Mouse (Mus musculus): ENCODE results near the gene Vmn1r23. TPM values are rescaled to one million over a fixed set of nuclear protein-coding genes. Genes with fewer than 3 reads are reported as not detected.

The Vmn1r23 gene
- polyA plus RNA-seq (2012; ENCODE audit: low replicate concordance): not detected in 2 replicates

GRCm38 (mm10) chr6:57926738-57927137, at the start of gene Vmn1r23:
Gene Vmn1r23 (minus strand): TSS chr6:57926838.

DNA sequence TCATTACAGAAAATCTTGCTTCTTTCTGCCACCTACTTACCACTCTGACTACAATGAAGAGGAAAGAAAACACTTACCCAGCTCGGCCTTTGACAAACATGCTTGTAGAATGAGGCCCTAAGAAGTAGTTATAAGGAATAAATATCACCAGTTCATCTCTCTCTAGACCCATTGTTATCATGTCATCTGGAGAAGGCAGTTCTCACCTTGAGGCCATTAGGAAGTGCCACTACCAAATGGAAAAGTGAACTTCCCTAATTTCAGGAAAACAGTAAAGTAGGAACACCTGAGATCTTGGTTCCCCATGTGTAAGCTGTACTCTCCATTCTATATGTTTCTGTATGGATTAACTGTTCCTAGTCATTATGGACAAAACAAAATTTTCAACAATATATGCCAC, 34.8 kb upstream of the Vmn1r23 start, which contains the start of gene Vmn1r24:
TSS of gene Vmn1r24 (minus strand) at position 101 of the 400 bp plus-strand sequence.

GRCm38 (mm10) chr6:57907928-57908327, 18.7 kb downstream of the Vmn1r23 start, which contains the start of gene Vmn1r22:
Gene Vmn1r22 (minus strand): TSS chr6:57908028.

Other genes with a start within 250 kb of the Vmn1r23 start
- 10.8 and 14.5 TPM in 2 replicates for gene Pyurf, start 234.8 kb downstream of the Vmn1r23 start, polyA plus RNA-seq (2012; ENCODE audit: low replicate concordance)
- 29.2 and 31.0 TPM in 2 replicates for gene Lancl2, start 224.3 kb downstream of the Vmn1r23 start, polyA plus RNA-seq (2012; ENCODE audit: low replicate concordance)
- 27.0 and 35.7 TPM in 2 replicates for gene Vopp1, start 101.7 kb downstream of the Vmn1r23 start, polyA plus RNA-seq (2012; ENCODE audit: low replicate concordance)
- not detected in 2 replicates for gene Vmn1r21, start 76.5 kb downstream of the Vmn1r23 start, polyA plus RNA-seq (2012; ENCODE audit: low replicate concordance)
- gene Vmn1r22, start 18.8 kb downstream of the Vmn1r23 start, polyA plus RNA-seq (2012; ENCODE audit: low replicate concordance): not detected in 2 replicates
- gene Vmn1r24, start 34.7 kb upstream of the Vmn1r23 start, polyA plus RNA-seq (2012; ENCODE audit: low replicate concordance): not detected in 2 replicates
- gene Vmn1r25, start 54.0 kb upstream of the Vmn1r23 start, polyA plus RNA-seq (2012; ENCODE audit: low replicate concordance): not detected in 2 replicates
- gene Vmn1r26, start 88.3 kb upstream of the Vmn1r23 start, polyA plus RNA-seq (2012; ENCODE audit: low replicate concordance): 0.05 TPM in 1 of 2 replicates, not detected in the other